Mouse (Mus musculus) cortical plate, adult 2 months (tissue): Measurements from ENCODE around the gene Klf12.

Experiments used
- CTCF ChIP-seq: fragments of 200-500 bp; IDR thresholded peaks from 2 replicates; pipeline ENCODE4 v1.5.1; 2011; ENCODE audit warnings: mild to moderate bottlenecking, control low read depth, low read length; ENCODE audit not compliant: insufficient read depth; ENCODE audit errors: extremely low read depth
- POLR2A ChIP-seq: fragments of 200-500 bp; IDR thresholded peaks from 2 replicates; pipeline ENCODE4 v1.6.1; 2011; ENCODE audit warnings: mild to moderate bottlenecking, low read length, control low read depth; ENCODE audit not compliant: insufficient read depth; ENCODE audit errors: extremely low read depth

DNA sequence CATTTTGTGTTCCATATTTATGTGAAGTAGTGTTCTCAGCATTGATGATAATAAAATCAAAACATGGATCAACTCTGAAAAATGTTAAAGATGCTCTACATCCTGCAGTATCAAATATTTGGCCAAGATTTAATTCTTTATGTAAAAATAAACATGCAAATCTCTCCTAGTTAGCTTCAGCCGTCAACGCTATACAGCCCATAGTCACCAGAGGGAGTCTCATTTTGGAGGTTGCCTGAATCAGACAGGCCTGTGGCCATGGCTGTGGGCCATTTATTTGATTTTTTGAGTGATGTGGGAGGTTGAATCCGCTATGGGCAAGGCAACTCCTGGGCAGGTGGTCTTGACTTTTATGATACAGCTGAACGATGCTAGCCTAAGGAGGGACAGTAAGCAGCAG is 329.3 kb downstream of the Klf12 start:
- TF ChIP-seq CTCF (0 out of 2 replicates have a peak, but pooled peaks have one; percentile 8), POLR2A (no peak)
